Mouse (Mus musculus) brain, embryonic 14.5 days (tissue): Measurements from ENCODE around the gene S100a1.

Experiments
- CTCF ChIP-seq: fragments of 200-500 bp; IDR thresholded peaks from 2 replicates; pipeline ENCODE4 v1.5.1; 2012; ENCODE audit warnings: inconsistent platforms, mild to moderate bottlenecking, moderate library complexity, borderline replicate concordance; ENCODE audit not compliant: insufficient read depth, insufficient read length; ENCODE audit errors: extremely low read depth
- POLR2A ChIP-seq: fragments of 200-500 bp; IDR thresholded peaks from 2 replicates; pipeline ENCODE4 v1.6.1; 2012; ENCODE audit warnings: mild to moderate bottlenecking, inconsistent platforms, borderline replicate concordance; ENCODE audit not compliant: poor library complexity, insufficient read depth, insufficient read length, severe bottlenecking; ENCODE audit errors: extremely low read depth

GRCm38 (mm10) chr3:90475151-90475830 is 38.9 kb downstream of the S100a1 start:
- no peak for TF ChIP-seq CTCF
- no peak for TF ChIP-seq POLR2A
